Mouse (Mus musculus) CH12.LX (cell line): ENCODE measurements at regions not wholly inside any gene's neighbourhood (a gene's known extent, or its start where the extent isn't known, plus 50 kb on each side); places are given as distances from the start of the nearest gene placed in this dataset.

ENCODE experiments used
- DNase-seq: peaks from one replicate; pipeline ENCODE4 v3.0.0-alpha.2; 2013; ENCODE audit errors: extremely low read depth
- H3K27ac ChIP-seq: 2 replicates; pipeline ENCODE4 v1.5.1; 2012; ENCODE audit warnings: low read depth, mild to moderate bottlenecking, control low read depth, moderate library complexity; ENCODE audit not compliant: insufficient read depth
- H3K27me3 ChIP-seq: replicated peaks from 2 replicates; pipeline ENCODE3; 2012; ENCODE audit warnings: inconsistent platforms
- H3K36me3 ChIP-seq, 2 experiments: replicated peaks in 1 of 2; 2 replicates each; pipeline versions ENCODE3 to v1.6.1; 2012; ENCODE audit warnings: inconsistent platforms in 1 of 2, low read length in 1 of 2, mild to moderate bottlenecking in 1 of 2, mixed read lengths in 1 of 2, moderate library complexity in 1 of 2; ENCODE audit not compliant: control insufficient read depth in 1 of 2, insufficient read depth in 1 of 2
- H3K4me1 ChIP-seq, 2 experiments: 2 replicates each; pipeline ENCODE4 v1.6.1; 2012; ENCODE audit warnings: inconsistent platforms in 1 of 2, moderate library complexity in 1 of 2; ENCODE audit not compliant: insufficient read depth in 2 of 2, control insufficient read depth in 1 of 2
- H3K4me2 ChIP-seq: 2 replicates; pipeline ENCODE4 v1.6.1; 2012; ENCODE audit warnings: low read depth, mild to moderate bottlenecking, control low read depth; ENCODE audit not compliant: poor library complexity, insufficient read depth, severe bottlenecking
- H3K4me3 ChIP-seq, 3 experiments: fragments of 150-350 bp in 1 of 3; sonication (generic) in 1 of 3; replicated peaks in 1 of 3; 2 replicates each; pipeline versions ENCODE3 to v1.5.1; 2011 to 2012; ENCODE audit warnings: low read depth in 2 of 3, low read length in 2 of 3, mild to moderate bottlenecking in 2 of 3, moderate library complexity in 2 of 3, control low read depth in 1 of 3, improper control_type of control experiment in 1 of 3, inconsistent platforms in 1 of 3, mixed read lengths in 1 of 3; ENCODE audit not compliant: poor library complexity in 1 of 3
- H3K79me2 ChIP-seq: replicated peaks from 2 replicates; pipeline ENCODE4 v1.6.1; 2012; ENCODE audit warnings: mild to moderate bottlenecking, moderate library complexity; ENCODE audit not compliant: control insufficient read depth, poor library complexity, insufficient read depth, severe bottlenecking; ENCODE audit errors: extremely low read depth
- H3K9ac ChIP-seq: 2 replicates; pipeline ENCODE4 v1.6.1; 2012; ENCODE audit warnings: low read depth, mild to moderate bottlenecking, control low read depth, moderate library complexity; ENCODE audit not compliant: insufficient read depth
- H3K9me3 ChIP-seq: replicated peaks from 2 replicates; pipeline ENCODE3; 2012; ENCODE audit warnings: low read length, inconsistent platforms, mixed read lengths
- BHLHE40 ChIP-seq: IDR thresholded peaks from 2 replicates; pipeline ENCODE4 v1.6.1; 2011; ENCODE audit warnings: mild to moderate bottlenecking, low read depth, low read length, improper control_type of control experiment
- E2F4 ChIP-seq: IDR thresholded peaks from 2 replicates; pipeline ENCODE4 v1.6.1; 2011; ENCODE audit warnings: low read depth, low read length, improper control_type of control experiment; ENCODE audit not compliant: insufficient replicate concordance
- ELF1 ChIP-seq: IDR thresholded peaks from 2 replicates; pipeline ENCODE4 v1.6.1; 2014; ENCODE audit warnings: low read depth, mild to moderate bottlenecking, inconsistent platforms, low read length, improper control_type of control experiment
- ETS1 ChIP-seq: conservative IDR thresholded peaks from 2 replicates; pipeline ENCODE4 v1.6.1; 2012; ENCODE audit warnings: low read depth, mild to moderate bottlenecking, inconsistent platforms, low read length, improper control_type of control experiment, moderate library complexity
- IRF4 ChIP-seq: IDR thresholded peaks from 2 replicates; pipeline ENCODE4 v1.6.1; 2014; ENCODE audit warnings: low read depth, mild to moderate bottlenecking, inconsistent platforms, low read length, improper control_type of control experiment
- MAFK ChIP-seq: IDR thresholded peaks from 2 replicates; pipeline ENCODE4 v1.6.1; 2011; ENCODE audit warnings: low read length, improper control_type of control experiment; ENCODE audit not compliant: insufficient replicate concordance
- MXI1 ChIP-seq: IDR thresholded peaks from 2 replicates; pipeline ENCODE4 v1.6.1; 2011; ENCODE audit warnings: mild to moderate bottlenecking, low read depth, low read length, improper control_type of control experiment
- MYC ChIP-seq: IDR thresholded peaks from 2 replicates; pipeline ENCODE4 v1.6.1; 2011; ENCODE audit warnings: low read depth, mild to moderate bottlenecking, improper control_type of control experiment, low read length
- dilution Hi-C: fragments of 300-500 bp; cut with MboI; formaldehyde crosslinking; loops from 2 replicates; pipeline ENCODE4 v1.14.3; 2020; ENCODE audit warnings: low sequenced_read_pairs; ENCODE audit not compliant: extremely low pct_unique_long_range_greater_than_20kb, extremely low pct_ligation_motif_present
- in situ Hi-C: fragments of 300-500 bp; cut with MboI; formaldehyde crosslinking; loops from 3 replicates; pipeline ENCODE4 v1.14.3; 2019; ENCODE audit warnings: low sequenced_read_pairs, low pct_ligation_motif_present, low pct_unique_long_range_greater_than_20kb, mixed read lengths

GRCm38 (mm10) chr5:82125921-82126459 is 1106.1 kb downstream of the Adgrl3 start:
- dilution Hi-C loops, result no loop called here
- TF ChIP-seq ELF1, result no peak
- no peak for TF ChIP-seq BHLHE40
- no peak for TF ChIP-seq ETS1
- TF ChIP-seq MYC, result no peak
- no peak for TF ChIP-seq E2F4
- no peak for TF ChIP-seq MXI1
- in situ Hi-C loops, result no loop called here

GRCm38 (mm10) chr5:82142063-82142462 is 1122.1 kb downstream of the Adgrl3 start:
- Histone ChIP-seq H3K27me3 (no peaks in the 10 kb centered on the region), H3K4me1 (no peaks in the 10 kb centered on the region), H3K4me3 (no peak overlapping the region), H3K4me2 (no peak overlapping the region), H3K79me2 (no peaks in the 10 kb centered on the region), H3K9me3 (no peaks in the 10 kb centered on the region), H3K9ac (no peak overlapping the region), H3K36me3 (no peaks in the 10 kb centered on the region), H3K27ac (no peak overlapping the region)
- TF ChIP-seq IRF4, result no peak
- no peak for TF ChIP-seq MAFK
- no peak for TF ChIP-seq MYC
- dilution Hi-C loops (no loop called here), in situ Hi-C loops (no loop called here)
- no peak for DNase-seq

More at GRCm38 (mm10) chr5:82125921-82126459, 1106.1 kb downstream of the Adgrl3 start:
- no peak for DNase-seq
- Histone ChIP-seq H3K79me2 (no peaks in the 10 kb centered on the region), H3K9ac (no peak overlapping the region), H3K27me3 (no peaks in the 10 kb centered on the region), H3K4me1 (no peaks in the 10 kb centered on the region), H3K27ac (no peak overlapping the region), H3K4me2 (no peak overlapping the region), H3K36me3 (no peaks in the 10 kb centered on the region), H3K4me3 (no peak overlapping the region), H3K9me3 (no peaks in the 10 kb centered on the region)
